Mouse (Mus musculus) CH12.LX (cell line): ENCODE results near the gene Evi5. TPM values are rescaled to one million over a fixed set of nuclear protein-coding genes. Genes with fewer than 3 reads are reported as not detected.
"Not testable (repeated sequence)": the region's sequence is repeated elsewhere in the genome, so short reads cannot be mapped to it uniquely, and the experiment has no call there.

Experiments
- DNase-seq: peaks from one replicate; pipeline ENCODE4 v3.0.0-alpha.2; 2013; ENCODE audit errors: extremely low read depth
- H3K27ac ChIP-seq: 2 replicates; pipeline ENCODE4 v1.5.1; 2012; ENCODE audit warnings: low read depth, mild to moderate bottlenecking, control low read depth, moderate library complexity; ENCODE audit not compliant: insufficient read depth
- H3K27me3 ChIP-seq: replicated peaks from 2 replicates; pipeline ENCODE3; 2012; ENCODE audit warnings: inconsistent platforms
- H3K36me3 ChIP-seq, 2 experiments: replicated peaks in 1 of 2; 2 replicates each; pipeline versions ENCODE3 to v1.6.1; 2012; ENCODE audit warnings: inconsistent platforms in 1 of 2, low read length in 1 of 2, mild to moderate bottlenecking in 1 of 2, mixed read lengths in 1 of 2, moderate library complexity in 1 of 2; ENCODE audit not compliant: control insufficient read depth in 1 of 2, insufficient read depth in 1 of 2
- H3K4me1 ChIP-seq, 2 experiments: 2 replicates each; pipeline ENCODE4 v1.6.1; 2012; ENCODE audit warnings: inconsistent platforms in 1 of 2, moderate library complexity in 1 of 2; ENCODE audit not compliant: insufficient read depth in 2 of 2, control insufficient read depth in 1 of 2
- H3K4me2 ChIP-seq: 2 replicates; pipeline ENCODE4 v1.6.1; 2012; ENCODE audit warnings: low read depth, mild to moderate bottlenecking, control low read depth; ENCODE audit not compliant: poor library complexity, insufficient read depth, severe bottlenecking
- H3K4me3 ChIP-seq, 3 experiments: fragments of 150-350 bp in 1 of 3; sonication (generic) in 1 of 3; replicated peaks in 1 of 3; 2 replicates each; pipeline versions ENCODE3 to v1.5.1; 2011 to 2012; ENCODE audit warnings: low read depth in 2 of 3, low read length in 2 of 3, mild to moderate bottlenecking in 2 of 3, moderate library complexity in 2 of 3, control low read depth in 1 of 3, improper control_type of control experiment in 1 of 3, inconsistent platforms in 1 of 3, mixed read lengths in 1 of 3; ENCODE audit not compliant: poor library complexity in 1 of 3
- H3K79me2 ChIP-seq: replicated peaks from 2 replicates; pipeline ENCODE4 v1.6.1; 2012; ENCODE audit warnings: mild to moderate bottlenecking, moderate library complexity; ENCODE audit not compliant: control insufficient read depth, poor library complexity, insufficient read depth, severe bottlenecking; ENCODE audit errors: extremely low read depth
- H3K9ac ChIP-seq: 2 replicates; pipeline ENCODE4 v1.6.1; 2012; ENCODE audit warnings: low read depth, mild to moderate bottlenecking, control low read depth, moderate library complexity; ENCODE audit not compliant: insufficient read depth
- H3K9me3 ChIP-seq: replicated peaks from 2 replicates; pipeline ENCODE3; 2012; ENCODE audit warnings: low read length, inconsistent platforms, mixed read lengths
- BHLHE40 ChIP-seq: IDR thresholded peaks from 2 replicates; pipeline ENCODE4 v1.6.1; 2011; ENCODE audit warnings: mild to moderate bottlenecking, low read depth, low read length, improper control_type of control experiment
- CHD1 ChIP-seq: IDR thresholded peaks from 2 replicates; pipeline ENCODE4 v1.6.1; 2012; ENCODE audit warnings: low read depth, low read length, improper control_type of control experiment, inconsistent platforms
- CHD2 ChIP-seq: IDR thresholded peaks from 2 replicates; pipeline ENCODE4 v1.6.1; 2011; ENCODE audit warnings: low read length, improper control_type of control experiment
- CTCF ChIP-seq, 2 experiments: IDR thresholded peaks in 1 of 2; conservative IDR thresholded peaks in 1 of 2; 2 replicates each; pipeline ENCODE4 v1.5.1; 2011 to 2012; ENCODE audit warnings: low read depth in 2 of 2, low read length in 2 of 2, improper control_type of control experiment in 1 of 2, inconsistent platforms in 1 of 2, mild to moderate bottlenecking in 1 of 2, moderate library complexity in 1 of 2
- ELF1 ChIP-seq: IDR thresholded peaks from 2 replicates; pipeline ENCODE4 v1.6.1; 2014; ENCODE audit warnings: low read depth, mild to moderate bottlenecking, inconsistent platforms, low read length, improper control_type of control experiment
- ETS1 ChIP-seq: conservative IDR thresholded peaks from 2 replicates; pipeline ENCODE4 v1.6.1; 2012; ENCODE audit warnings: low read depth, mild to moderate bottlenecking, inconsistent platforms, low read length, improper control_type of control experiment, moderate library complexity
- JUN ChIP-seq: IDR thresholded peaks from 2 replicates; pipeline ENCODE4 v1.6.1; 2011; ENCODE audit warnings: low read depth, mild to moderate bottlenecking, low read length, improper control_type of control experiment, moderate library complexity; ENCODE audit not compliant: insufficient read depth
- MAFK ChIP-seq: IDR thresholded peaks from 2 replicates; pipeline ENCODE4 v1.6.1; 2011; ENCODE audit warnings: low read length, improper control_type of control experiment; ENCODE audit not compliant: insufficient replicate concordance
- MAX ChIP-seq: IDR thresholded peaks from 2 replicates; pipeline ENCODE4 v1.6.1; 2011; ENCODE audit warnings: low read length, improper control_type of control experiment
- MXI1 ChIP-seq: IDR thresholded peaks from 2 replicates; pipeline ENCODE4 v1.6.1; 2011; ENCODE audit warnings: mild to moderate bottlenecking, low read depth, low read length, improper control_type of control experiment
- MYC ChIP-seq: IDR thresholded peaks from 2 replicates; pipeline ENCODE4 v1.6.1; 2011; ENCODE audit warnings: low read depth, mild to moderate bottlenecking, improper control_type of control experiment, low read length
- NELFE ChIP-seq: IDR thresholded peaks from 2 replicates; pipeline ENCODE4 v1.6.1; 2011; ENCODE audit warnings: low read depth, low read length, improper control_type of control experiment
- POLR2A ChIP-seq: IDR thresholded peaks from 2 replicates; pipeline ENCODE4 v1.6.1; 2011; ENCODE audit warnings: low read depth, mild to moderate bottlenecking, improper control_type of control experiment, low read length
- RAD21 ChIP-seq: IDR thresholded peaks from 2 replicates; pipeline ENCODE4 v1.6.1; 2011; ENCODE audit warnings: low read depth, mild to moderate bottlenecking, low read length, improper control_type of control experiment, moderate library complexity
- SIN3A ChIP-seq: IDR thresholded peaks from 2 replicates; pipeline ENCODE4 v1.6.1; 2012; ENCODE audit warnings: low read length, improper control_type of control experiment, inconsistent platforms
- SMC3 ChIP-seq: IDR thresholded peaks from 2 replicates; pipeline ENCODE4 v1.6.1; 2011; ENCODE audit warnings: low read depth, low read length, improper control_type of control experiment
- USF1 ChIP-seq: IDR thresholded peaks from 2 replicates; pipeline ENCODE4 v1.6.1; 2014; ENCODE audit warnings: low read depth, mild to moderate bottlenecking, inconsistent platforms, low read length, improper control_type of control experiment
- ZC3H11A ChIP-seq: IDR thresholded peaks from 2 replicates; pipeline ENCODE4 v1.6.1; 2012; ENCODE audit warnings: low read depth, mild to moderate bottlenecking, inconsistent platforms, low read length, improper control_type of control experiment
- dilution Hi-C: fragments of 300-500 bp; cut with MboI; formaldehyde crosslinking; loops from 2 replicates; pipeline ENCODE4 v1.14.3; 2020; ENCODE audit warnings: low sequenced_read_pairs; ENCODE audit not compliant: extremely low pct_unique_long_range_greater_than_20kb, extremely low pct_ligation_motif_present
- in situ Hi-C: fragments of 300-500 bp; cut with MboI; formaldehyde crosslinking; loops from 3 replicates; pipeline ENCODE4 v1.14.3; 2019; ENCODE audit warnings: low sequenced_read_pairs, low pct_ligation_motif_present, low pct_unique_long_range_greater_than_20kb, mixed read lengths
- polyA plus RNA-seq: library from polyadenylated mRNA; unstranded; fragments of >175 nt; gene quantifications from 2 replicates; pipeline ENCODE4 v1.2.1, GENCODE M21; 2012; ENCODE audit warnings: low read depth; ENCODE audit not compliant: insufficient read length
- total RNA-seq, 2 experiments: library from RNA; depleted of rRNA; stranded (reverse); fragments of 300-350 nt in 1 of 2; fragments of >200 nt in 1 of 2; gene quantifications; 2 replicates each; pipeline ENCODE4 v1.2.3; 2012 to 2014

Evi5 gene
- total and polyA plus RNA-seq, 3 experiments = 3.2 to 6.3 (median 3.8) TPM

DNA sequence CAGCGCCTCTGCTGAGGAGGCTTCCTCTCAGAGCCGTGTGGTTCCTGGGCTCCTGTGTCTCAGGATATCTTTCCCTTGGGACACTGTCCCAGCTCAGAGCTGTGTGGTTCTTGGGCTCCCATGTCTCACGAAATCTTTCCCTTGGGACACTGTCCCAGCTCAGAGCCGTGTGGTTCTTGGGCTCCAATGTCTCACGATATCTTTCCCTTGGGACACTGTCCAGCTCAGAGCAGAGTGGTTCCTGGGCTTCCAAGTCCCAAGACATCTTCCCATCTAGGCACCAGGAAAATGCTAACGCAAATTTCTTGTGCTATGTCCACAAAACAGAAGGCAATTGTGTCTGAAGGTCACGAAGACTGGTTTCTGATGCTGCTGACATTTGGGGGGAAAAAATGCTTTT, 19.8 kb upstream of the Evi5 start:
- Histone ChIP-seq H3K27me3 (no peaks in the 10 kb centered on the region), H3K9ac (no peak overlapping the region), H3K79me2 (no peaks in the 10 kb centered on the region), H3K4me3 (no peak overlapping the region), H3K9me3 (no peaks in the 10 kb centered on the region), H3K27ac (no peak overlapping the region), H3K36me3 (no peaks in the 10 kb centered on the region), H3K4me2 (no peak overlapping the region), H3K4me1 (0 out of 4 replicates have a peak, but pooled peaks cover 0 to 1% of the 10 kb centered on the region in 2 experiments)
- DNase-seq = no peak
- dilution Hi-C loops = no loop called here
- no peak for TF ChIP-seq JUN
- no peak for TF ChIP-seq POLR2A
- TF ChIP-seq SMC3 = no peak
- TF ChIP-seq USF1 = no peak
- no peak for TF ChIP-seq SIN3A
- TF ChIP-seq MAX = no peak
- TF ChIP-seq MAFK = no peak
- no peak for TF ChIP-seq CHD2
- no peak for TF ChIP-seq BHLHE40
- no peak for TF ChIP-seq MXI1
- TF ChIP-seq MYC = no peak
- no peak for TF ChIP-seq ELF1
- no peak for TF ChIP-seq CHD1
- no peak for TF ChIP-seq ETS1
- no peak for TF ChIP-seq RAD21
- TF ChIP-seq NELFE = no peak
- in situ Hi-C loops = loop anchor here (25.0 kb wide), 1 partner anchor 282 kb away; no protein-coding TSS in a partner anchor

GRCm38 (mm10) chr5:107891515-107891914, 16.6 kb upstream of the Evi5 start:
- dilution Hi-C loops, H3K27me3 ChIP-seq, H3K9ac ChIP-seq, H3K36me3 ChIP-seq, H3K27ac ChIP-seq, H3K79me2 ChIP-seq, H3K4me2 ChIP-seq, DNase-seq, H3K9me3 ChIP-seq, H3K4me3 ChIP-seq, H3K4me1 ChIP-seq: not testable (repeated sequence)
- in situ Hi-C loops = loop anchor here (25.0 kb wide), 1 partner anchor 279 kb away; no protein-coding TSS in a partner anchor
- peak; percentile 64 for TF ChIP-seq RAD21
- TF ChIP-seq SMC3 = peak; percentile 86
- peak; percentile 4; the same call in 1 of the 2 replicates for TF ChIP-seq ZC3H11A
- TF ChIP-seq CTCF (conservative IDR thresholded peaks at IDR 0.05 in 1 of 2, IDR thresholded peaks at IDR 0.05 in 1 of 2; ENCODE audit: low read depth in 2 of 2, low read length in 2 of 2) = peak; percentile 19 to 76; a peak in 3 of 4 replicates
